Mouse (Mus musculus) layer of hippocampus, postnatal 36 days (tissue): ENCODE data around the gene Mc3r. TPM values are rescaled to one million over a fixed set of nuclear protein-coding genes. Genes with fewer than 3 reads are reported as not detected.

Experiments
- DNase-seq, 2 experiments: peaks; one replicate each; pipeline ENCODE4 v3.0.0; 2022
- total RNA-seq, 2 experiments: library from RNA; stranded (reverse); gene quantifications; 2 replicates each; pipeline ENCODE4 v1.2.3; 2021

Mc3r gene
- not detected for total RNA-seq

- peak; percentile 31 to 42 for DNase-seq
Observed at GRCm38 (mm10) chr2:172248106-172248764, at the start of gene Mc3r. TSS of gene Mc3r (plus strand) at chr2:172248492.

GRCm38 (mm10) chr2:172201998-172202780, 46.1 kb upstream of the Mc3r start:
- no peak for DNase-seq

- DNase-seq: peak; percentile 75 to 86
Observed at GRCm38 (mm10) chr2:172207003-172207402, 41.3 kb upstream of the Mc3r start.

- no peak for DNase-seq
Observed at GRCm38 (mm10) chr2:172213480-172213879, 34.8 kb upstream of the Mc3r start.

DNA sequence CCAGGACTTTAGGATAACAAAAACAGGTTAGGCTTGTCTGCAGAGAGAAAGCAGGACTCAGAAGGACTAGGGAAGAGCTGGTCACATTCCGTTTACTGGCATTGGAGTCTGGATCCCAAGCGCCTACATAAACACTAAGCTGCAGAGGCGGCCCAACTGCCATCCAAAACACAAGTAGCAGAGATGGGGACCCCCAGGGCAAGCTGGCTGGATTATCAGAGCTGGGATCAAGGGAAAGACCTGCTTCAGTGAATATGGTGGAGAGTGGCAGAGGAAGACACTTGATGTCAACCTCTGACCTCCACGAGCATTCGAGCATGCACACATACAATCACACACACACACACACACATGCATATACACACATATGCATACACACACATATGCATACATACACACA, 34.0 kb upstream of the Mc3r start:
- DNase-seq: no peak

GRCm38 (mm10) chr2:172215508-172216162, 32.7 kb upstream of the Mc3r start:
- peak in 1 of 2 experiments; percentile 24 for DNase-seq

DNA sequence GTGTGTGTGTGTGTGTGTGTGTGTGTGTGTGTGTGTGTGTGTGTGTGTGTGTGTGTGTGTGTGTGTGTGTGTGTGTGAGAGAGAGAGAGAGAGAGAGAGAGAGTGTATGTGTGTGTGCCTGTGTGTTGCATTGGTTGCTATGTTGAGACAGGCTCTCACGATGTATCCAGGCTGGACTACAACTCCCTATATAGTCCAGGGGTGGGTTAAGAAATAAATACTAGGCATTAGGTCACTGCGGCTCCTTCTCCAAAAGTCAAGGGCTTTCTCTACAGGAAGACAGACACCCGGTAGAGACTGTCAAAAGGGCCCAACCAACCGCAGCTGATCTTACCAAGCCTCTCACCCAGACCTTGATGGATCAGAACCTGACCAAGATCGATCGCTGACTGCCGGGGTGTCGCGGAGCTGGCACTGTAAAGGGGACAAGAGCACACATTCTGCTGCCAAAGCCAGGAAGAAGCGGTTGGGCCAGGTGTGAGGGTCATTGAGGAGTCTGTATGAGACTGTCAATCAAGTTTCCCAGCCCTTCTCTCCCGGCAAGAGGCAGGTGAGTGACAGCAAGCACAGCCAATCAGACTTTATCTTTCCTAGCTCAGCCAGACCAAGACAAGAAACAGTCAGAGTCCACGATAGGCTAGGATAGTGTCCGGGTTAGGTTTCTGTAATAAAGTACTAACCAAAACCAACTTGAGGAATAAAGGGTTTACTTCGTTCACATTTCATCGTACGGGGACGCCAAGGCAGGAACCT, 32.0 kb upstream of the Mc3r start:
- DNase-seq: no peak

DNA sequence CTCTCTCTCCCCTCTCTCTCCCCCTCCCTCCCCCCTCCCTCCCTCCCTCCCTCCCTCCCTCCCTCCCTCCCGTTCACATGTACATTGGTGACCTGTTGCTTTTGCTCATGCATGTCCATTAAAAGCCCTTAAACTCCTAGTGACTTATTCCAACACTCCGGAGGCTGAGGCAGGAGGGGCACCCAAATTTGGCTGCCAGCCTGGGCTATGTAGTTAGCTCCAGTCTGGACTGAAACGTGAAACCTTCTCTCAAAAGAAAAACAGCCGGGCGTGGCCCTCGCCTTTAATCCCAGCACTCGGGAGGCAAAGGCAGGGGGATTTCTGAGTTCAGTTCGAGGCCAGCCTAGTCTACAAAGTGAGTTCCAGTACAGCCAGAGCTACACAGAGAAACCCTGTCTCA, 30.4 kb upstream of the Mc3r start:
- DNase-seq: no peak

DNA sequence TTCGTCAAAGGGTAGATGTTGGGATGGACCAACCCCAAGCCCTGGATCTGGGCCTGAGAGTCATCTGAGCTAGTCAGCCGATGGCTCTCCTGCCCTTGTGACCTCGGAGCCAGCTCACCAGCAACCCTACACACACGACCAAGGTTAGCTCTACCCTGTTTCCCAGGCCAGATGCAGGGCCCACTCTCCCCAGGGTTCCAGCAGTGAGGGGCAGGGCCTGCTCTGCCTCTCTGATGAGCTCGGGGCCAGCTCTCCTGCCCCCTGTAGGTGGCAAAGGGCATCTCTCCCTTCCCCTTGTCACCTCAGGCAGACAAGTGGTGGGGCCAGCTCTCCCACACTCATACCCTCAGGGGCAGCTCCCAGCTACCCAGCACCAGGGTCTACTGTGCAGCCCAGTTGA, 29.1 kb upstream of the Mc3r start:
- no peak for DNase-seq

- peak; percentile 65 to 66 for DNase-seq
Observed at GRCm38 (mm10) chr2:172221656-172222393, 26.5 kb upstream of the Mc3r start.

DNA sequence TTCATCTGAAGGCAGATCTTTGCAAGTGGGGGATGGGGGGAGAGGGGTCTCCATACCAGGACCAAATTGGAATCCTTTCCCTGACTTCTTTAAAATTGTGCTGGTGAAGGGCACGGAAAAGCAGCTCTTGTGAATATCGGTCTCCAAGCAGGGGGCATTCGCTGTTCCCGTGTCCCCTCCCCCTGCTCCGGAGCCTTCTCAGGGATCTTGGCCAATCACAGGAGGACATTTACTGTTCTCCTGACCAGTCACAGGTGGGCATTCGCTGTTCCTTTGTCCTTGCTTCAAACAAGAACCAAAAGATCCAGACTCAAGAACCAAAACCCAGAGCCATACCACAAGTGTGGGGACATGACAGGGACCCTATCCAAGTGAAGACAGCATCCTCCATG, 25.9 kb upstream of the Mc3r start:
- peak in 1 of 2 experiments; percentile 18 for DNase-seq

DNA sequence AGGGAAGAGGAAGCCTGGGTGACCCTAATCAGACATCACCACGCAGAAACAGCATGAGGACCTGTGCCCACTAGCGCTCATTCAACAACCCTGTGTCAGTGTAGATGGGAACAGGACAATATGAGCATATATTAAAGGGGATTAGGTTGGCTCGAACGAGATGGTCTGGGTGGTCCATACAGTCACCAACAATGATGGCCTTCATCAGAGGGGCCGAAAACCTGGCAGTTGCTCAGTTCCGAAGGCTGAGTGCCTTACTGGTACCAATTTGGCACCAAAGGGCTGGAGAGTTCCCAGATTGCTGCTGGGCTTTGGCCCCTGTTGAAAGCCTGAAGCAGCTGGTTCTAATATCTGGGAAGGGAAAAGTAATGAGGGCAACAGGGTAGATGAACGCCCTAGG, 25.4 kb upstream of the Mc3r start:
- DNase-seq: peak; percentile 14 to 42

DNA sequence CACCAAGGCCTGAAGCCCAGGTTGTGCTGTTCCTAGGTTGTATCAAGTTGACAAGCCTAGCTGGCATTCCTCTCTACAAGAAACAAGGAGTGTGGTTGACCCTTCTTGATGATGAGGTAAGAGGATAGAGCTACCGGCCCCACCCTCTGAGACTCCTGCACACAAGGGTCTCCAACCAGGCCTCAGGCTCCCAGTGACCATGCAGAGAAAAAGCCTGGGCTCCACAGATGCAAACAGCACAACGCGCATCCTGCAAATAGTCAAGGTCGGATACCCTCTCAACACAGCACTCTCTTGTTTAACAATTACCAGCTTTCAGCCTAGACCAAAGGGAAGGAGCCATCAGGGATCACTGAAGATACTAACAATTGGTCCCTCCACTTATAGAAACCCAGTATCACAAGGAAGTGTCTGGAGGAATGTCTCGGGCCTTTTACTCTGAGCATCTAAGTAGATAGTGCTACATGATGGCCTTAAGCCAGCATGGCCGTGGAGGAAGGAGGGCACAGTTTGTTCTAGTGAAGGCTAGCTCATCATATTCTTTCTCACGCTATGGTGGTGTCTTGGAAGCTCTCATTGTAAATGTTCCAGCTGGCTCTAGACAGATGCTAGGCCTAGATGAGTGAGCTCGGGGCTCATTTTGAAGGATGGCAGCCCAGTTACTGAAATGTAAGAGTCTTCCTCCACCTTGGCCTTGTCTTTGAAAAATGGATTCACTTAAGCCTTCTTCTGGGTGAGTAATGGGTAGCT, 24.7 kb upstream of the Mc3r start:
- no peak for DNase-seq

GRCm38 (mm10) chr2:172226945-172227344, 21.3 kb upstream of the Mc3r start:
- peak; percentile 47 to 54 for DNase-seq

DNA sequence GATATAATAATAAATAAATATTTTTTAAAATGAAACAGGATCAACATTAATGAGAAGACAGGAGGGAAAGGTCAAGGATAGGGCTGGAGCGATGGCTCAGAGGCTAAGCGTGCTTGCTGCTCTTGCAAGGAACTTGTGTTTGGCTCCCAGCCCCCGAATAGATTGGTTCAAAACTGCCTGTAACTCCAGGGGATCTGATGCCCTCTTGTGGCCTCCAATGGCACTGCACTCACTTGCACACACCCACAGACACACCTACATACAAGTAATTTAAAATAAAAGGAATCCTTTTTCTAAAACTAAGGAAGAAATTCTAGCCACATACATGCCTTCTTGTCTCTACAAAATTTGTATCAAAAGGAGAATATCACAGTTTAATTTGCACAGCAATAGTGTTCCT, 20.5 kb upstream of the Mc3r start:
- DNase-seq: no peak

DNA sequence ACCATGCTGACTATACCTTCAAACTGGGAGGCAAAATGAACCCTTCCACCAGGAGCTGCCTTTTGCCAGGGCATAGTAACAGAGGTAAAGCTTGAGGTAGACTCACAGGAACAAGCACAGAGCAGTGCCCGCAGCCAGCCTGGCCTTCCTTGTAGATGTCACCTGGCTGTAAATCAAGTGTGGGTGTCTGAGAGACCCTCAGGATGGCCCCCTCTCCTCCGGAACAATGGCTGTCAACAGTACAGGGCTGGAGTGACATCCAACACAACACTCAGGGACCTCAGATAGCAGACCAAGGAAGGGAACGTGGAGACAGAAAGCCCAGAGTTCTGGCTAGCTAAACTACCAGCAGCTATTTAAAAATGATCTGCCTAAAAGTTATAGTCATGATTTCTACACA, 19.1 kb upstream of the Mc3r start:
- no peak for DNase-seq

DNA sequence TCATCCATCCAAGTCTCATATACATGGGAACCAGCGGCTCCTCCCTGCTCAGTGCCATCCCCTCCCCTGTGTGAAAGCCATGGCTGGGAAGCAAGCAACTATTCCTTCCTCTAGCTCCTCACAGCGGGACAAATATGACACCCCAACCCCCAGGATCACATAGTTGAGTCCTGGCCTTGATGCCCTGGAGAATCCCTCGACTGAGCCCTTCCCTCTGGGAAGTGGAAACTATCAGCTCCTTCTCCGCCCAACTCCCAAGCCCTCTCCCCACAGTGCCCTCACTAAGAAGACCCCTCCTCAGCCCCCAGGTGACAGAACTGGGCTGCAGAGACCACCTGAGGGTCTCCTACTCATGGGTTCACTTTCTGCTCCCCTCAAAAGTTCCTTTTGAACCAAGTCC, 18.2 kb upstream of the Mc3r start:
- no peak for DNase-seq

DNA sequence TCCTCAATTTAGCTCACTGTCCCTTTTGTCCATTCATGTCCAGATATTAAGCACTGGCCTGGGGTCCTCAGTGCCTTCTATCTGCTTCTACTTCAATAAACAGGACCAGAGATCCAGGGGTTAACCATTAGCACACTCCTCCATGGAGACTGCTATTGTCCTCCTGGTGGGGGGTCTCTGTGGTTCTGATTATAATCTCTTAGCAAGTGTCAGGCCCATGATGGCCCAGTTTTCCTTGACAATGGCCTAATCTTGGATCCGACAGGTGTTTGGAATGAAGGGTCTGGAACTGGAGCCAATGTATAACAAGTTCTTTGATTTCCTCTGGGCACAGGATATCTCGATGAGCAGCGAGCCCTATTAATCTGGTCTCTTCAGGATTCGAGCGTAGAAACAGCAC, 10.1 kb upstream of the Mc3r start:
- no peak for DNase-seq

- DNase-seq: no peak
Observed at GRCm38 (mm10) chr2:172241031-172241430, 7.3 kb upstream of the Mc3r start.

DNA sequence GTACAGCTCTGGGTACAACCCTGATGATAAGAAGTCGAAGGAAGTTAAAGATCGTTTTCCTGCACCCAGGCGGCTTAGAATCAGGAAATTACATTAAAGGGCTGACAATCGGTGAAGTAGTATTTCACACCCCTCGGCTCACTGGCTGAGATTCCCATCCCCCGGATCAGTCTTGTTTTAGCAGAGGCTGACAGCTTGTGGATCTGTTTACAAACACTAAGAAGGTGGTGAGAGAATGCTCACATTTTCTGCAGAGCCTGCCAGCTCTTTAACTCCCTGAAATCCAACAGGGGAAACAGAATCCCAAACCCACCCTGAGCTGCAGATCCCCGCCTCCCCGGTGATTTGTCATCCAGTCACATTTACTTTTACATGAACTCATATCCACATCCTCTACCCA, 2.8 kb upstream of the Mc3r start:
- no peak for DNase-seq

GRCm38 (mm10) chr2:172249336-172249735, 1.0 kb downstream of the Mc3r start:
- no peak for DNase-seq
